Mouse (Mus musculus) kidney, adult 11 months (tissue): ENCODE results near the gene Leprot.

Source experiments
- DNase-seq: peaks from one replicate; pipeline ENCODE4 v3.0.0; 2022

Gene Leprot

DNA sequence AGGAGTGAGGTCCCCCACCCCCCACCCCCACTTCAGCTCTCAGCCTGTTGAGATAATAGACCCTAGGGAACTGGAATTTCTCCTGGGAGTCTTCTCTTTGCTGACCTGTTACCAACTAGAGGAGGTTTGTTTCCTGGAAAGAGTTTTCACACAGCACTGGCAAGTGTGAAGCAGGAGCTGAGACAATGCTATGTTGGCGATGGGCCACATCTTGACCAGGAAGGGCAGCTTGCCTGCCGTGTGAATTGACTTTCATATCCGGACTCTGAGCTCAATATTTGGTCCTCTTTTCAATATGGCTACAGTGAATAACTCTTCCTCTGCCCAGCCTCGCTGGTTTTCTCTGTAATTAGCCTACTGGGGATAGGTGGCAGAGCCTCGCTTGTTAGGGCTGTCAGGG, 21.6 kb downstream of the Leprot start:
- DNase-seq = no peak

DNA sequence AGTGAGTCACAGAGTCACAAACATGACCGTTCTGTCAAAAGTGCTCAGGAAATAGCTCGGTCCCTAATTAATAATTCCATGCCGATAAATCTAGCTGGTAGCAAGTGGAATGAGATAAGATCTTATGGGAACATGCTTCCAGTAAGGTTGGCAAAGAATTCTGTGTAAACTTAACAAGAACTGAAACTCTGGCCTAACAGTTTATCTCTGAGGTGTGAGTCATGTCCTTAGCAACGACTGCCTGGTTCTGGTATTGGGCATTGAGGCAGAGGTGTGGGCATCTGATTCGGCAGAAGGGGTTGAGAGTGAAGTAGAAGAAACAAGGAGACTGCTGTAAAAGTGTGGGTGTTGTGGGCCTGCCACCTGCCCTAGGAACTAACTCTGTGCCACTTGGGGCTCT, 22.3 kb downstream of the Leprot start:
- no peak for DNase-seq

DNA sequence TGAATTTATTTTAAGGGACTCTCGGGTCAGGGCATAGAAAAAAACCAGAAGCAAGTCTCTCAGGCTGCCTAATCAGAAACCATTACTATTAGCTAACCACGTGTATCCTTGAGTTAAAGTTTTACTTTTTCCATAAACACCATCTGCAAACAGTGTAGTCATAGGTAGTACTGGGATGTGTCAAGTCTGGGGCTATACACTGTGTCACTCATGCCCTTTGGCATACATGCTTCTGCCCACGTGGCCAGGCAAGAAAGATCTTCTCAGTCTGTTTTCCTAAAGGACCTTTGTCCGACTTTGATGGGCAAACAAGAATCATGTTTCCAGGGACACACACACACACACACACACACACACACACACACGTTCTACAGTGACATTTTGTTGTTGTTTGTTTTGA, 27.3 kb downstream of the Leprot start:
- no peak for DNase-seq

DNA sequence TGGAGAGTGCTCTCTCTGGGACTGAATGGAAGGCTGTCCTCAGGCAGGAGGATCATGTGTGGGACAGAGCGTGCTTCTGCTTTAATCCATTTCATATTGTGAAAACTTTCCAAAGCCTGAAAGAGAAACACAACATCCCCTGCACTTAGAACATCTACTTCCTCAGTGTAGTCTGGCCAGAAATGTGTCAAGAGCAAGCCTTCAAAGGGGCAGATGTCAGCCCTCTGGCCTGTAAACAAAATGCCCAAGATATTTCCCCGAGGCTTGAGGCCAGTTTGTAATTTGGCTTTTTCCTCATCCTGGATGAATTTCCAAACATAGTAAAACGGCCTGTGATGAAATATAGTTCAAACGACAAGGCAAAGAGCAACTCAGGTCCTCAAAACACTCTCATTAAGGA, 28.2 kb downstream of the Leprot start:
- DNase-seq = peak; percentile 72

DNA sequence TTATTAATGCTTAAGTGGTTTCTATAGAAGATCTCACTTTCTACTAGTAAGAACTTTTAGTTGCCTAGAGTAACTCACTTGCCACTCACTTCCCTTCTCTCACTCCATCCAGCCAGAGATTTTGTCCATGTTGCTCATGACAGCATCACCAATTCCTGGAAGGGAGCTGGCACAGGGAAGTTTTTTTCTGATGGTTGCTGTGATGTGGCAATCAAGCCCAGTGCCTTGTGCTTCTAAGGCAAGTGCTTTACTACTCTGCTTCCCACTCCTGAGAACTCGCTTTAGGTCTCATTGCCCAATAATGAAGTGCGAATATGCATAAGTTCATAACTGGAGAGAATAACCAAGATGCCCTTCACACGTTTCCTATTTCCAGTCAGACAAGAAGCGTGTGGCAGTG, 35.1 kb downstream of the Leprot start:
- DNase-seq = no peak

DNA sequence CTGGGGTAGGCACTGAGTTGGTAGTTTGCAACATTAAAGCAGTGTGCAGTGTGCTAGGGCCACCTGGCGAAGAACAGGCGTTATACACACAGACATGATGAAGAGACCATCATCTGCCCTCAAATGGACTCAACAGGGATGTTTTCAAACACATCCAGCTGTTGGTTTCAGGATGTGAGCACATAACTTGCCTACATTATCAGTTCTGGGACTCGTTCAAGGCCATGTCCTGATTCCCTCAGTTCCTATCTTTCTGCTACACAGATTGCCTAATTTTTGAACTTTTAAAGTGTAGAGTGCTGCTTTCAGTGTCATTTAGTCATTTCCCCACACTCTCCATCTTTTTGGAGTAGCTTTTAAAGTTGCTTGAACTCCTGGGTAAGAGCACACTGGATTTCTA, 35.6 kb downstream of the Leprot start:
- no peak for DNase-seq

DNA sequence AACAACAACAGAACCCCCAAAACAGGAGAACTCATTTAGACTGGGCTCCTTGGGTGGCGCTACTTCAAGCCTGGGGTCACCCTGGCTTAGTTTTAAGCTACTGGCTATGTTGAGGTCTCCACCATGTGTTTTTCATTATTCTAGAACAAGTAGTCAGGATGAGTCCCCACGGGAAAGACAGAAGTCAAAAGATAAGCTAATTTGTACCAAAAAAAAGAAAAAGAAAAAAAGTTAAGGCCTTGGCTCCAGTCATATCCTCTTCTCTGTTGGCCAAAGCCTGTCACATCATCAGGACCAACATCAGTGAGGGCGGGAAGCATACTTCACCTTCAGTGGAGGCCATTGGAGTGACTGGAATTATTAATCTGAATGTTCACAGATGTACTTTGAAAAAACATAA, 37.3 kb downstream of the Leprot start:
- DNase-seq = no peak

DNA sequence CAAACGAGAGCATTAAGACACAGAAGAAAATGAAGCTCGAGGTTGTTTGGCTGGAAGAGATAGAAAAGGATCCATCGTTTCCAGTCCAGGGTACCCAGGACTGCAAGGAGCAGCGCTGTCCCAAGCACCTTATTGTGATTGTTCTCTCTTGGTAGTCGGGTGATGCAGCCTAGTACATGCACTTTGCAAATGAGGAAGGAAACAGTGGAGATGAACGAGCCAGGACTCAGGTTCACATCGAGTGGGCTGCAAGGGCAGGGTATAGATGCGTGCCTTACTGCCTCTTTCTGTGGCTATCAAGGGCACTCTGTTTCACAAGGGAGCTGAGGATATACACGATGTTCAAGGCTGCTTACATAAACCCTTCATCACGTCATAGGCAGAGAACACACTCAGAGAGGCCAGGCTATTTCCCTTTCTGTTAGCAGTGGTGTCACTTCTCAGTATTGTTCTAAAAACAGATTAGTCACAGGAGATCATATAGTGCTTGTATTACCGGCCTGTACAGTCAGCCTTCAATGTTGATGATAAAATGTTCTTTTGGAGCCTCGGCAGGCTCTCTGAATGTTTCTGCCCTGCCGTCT, 38.8 kb downstream of the Leprot start:
- no peak for DNase-seq

DNA sequence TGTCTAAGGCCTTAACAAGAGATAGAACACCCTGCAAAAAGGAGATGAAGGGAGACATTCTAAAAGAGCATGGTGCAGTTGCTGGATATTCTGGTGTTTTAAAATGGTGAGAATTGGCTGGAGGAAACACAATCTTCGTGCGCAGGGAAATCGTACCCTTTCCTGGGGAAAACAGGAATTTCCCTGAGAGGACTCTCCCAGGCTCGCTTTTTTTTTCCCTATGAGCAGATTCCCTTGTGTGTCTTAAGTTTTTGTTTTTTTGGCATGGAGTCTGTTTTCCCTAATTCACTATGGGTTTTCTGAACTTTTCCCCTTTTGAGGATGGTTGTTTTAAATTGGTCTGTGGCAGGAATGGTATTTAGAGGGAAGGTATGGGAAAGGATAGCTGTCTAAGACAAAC, 41.7 kb downstream of the Leprot start:
- no peak for DNase-seq

DNA sequence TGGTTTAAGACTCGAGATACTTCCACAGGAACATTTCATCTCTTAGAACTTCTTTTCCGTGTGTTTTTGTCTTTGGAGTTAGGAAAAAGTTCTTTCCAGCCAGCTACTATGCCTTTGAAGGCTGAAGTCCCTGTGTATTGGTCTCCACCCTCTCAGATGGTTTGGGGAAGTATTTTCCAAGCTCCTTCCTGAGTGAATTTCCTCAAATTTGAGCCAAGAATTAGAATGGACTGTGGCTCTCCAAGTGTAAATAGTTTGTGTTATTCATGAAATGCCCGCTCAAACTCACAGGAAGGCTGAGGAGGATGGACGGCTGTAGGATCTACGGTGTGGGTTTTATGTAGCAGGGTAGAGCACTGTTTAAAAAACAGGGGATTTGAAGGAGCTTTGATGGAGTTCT, 42.1 kb downstream of the Leprot start:
- DNase-seq = no peak

DNA sequence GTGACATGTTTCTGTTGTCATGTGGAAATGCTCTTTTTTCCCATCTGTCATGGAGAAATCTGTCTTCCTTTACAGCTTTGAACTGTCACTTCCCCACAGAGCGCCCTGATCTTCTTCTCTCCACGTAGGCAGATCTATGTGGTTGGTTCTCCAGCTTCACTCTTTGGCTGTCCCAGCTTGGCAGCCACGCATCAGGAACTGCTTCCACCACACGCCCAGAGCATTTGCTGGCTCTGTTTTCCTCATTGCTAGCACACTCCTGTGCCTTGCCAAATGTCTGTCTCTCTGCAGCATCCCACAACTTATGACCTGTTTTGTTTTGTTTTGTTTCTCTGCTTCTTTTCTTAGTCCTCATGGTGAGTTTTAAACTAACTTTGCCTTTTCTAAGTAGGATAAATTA, 45.4 kb downstream of the Leprot start:
- no peak for DNase-seq

DNA sequence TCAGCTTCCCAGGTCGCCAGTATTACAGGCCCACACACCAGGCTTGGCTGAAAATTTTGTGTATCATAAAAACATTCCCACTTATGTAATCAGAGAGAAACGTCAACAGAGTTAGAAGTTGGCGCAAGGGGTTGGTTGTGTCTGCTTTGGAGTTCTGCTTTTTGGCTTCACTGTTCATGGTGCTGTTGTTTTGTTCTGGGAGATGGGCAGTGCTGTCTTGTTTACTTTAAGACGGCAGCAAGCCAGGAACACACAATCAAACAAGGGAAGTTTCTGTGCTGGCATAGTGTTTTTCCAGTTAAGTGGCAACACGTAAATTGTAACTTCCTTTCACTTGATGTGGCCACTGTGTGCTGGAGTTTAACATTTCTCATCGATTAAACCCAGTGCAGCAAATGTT, 47.0 kb downstream of the Leprot start:
- DNase-seq = no peak

DNA sequence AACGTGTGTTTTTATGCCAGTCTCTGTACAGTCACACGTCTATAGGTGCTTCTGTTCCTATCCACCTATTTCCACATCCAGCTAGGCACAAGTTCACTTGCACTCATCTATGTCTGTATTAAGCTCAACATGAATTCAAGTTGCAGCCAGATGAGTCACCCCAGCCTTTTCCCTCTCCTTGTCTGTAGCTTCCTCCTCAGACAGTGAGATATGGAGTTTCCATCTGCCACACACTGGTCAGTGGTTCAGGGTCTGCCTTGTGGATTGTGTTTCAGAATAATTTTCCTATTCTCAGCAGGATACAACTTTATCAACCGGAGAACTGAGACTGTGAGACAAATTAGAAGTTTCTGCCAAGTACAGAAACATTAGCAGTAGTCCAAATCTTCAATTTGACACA, 49.7 kb downstream of the Leprot start:
- DNase-seq = no peak

DNA sequence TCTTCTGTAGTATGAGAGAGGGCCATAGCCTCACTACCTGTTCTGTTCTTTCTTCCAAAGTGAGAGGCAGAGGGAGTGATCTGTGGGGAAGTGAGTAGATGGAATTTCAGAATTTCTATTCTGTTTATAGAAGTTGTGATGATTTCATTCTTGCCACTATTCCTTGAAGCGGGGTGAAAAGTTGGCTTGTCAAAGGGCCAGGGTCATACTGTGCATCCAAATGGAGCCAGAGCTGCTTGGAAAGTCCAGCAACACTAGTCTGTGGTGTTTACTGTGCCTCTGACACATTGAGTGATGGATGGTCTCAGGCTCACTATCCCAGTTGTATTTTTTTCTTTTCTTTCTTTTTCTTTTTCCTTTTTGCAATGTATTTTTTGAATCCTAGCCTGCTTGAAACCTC, 51.9 kb downstream of the Leprot start:
- no peak for DNase-seq

DNA sequence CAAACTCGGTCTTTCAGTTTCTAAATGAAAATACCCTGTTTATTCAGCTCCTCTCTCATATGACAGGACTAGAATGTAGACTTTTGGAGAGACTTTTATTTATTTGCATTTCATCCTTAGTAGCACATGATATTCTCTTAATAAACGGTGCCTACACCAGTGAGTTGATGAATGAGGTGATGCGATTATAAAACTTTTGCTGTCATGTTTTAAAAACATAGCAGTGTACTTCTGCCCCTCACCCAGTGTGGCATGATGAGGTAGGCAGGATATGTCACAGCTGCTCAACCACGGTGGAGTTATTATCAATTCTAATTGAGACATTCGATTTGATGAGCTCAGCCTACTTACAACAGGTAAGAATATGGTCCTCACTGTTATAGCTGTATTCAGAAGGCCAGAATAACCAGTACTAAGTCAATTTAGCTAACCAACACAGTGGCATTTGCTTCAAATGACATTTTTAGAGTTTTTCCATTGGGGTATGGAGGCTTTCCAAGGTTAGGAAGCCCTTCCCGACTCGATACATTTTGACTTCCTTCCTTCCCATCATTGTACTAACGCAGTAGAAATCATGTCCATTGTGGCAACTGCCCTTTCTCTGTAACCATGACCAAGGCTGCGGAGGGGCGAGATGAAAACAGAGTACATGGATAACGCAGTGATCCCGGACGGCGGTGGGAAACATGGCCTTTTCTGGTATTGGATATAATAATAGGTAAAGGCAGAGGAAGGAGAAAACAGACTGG, 53.5 kb downstream of the Leprot start:
- no peak for DNase-seq

DNA sequence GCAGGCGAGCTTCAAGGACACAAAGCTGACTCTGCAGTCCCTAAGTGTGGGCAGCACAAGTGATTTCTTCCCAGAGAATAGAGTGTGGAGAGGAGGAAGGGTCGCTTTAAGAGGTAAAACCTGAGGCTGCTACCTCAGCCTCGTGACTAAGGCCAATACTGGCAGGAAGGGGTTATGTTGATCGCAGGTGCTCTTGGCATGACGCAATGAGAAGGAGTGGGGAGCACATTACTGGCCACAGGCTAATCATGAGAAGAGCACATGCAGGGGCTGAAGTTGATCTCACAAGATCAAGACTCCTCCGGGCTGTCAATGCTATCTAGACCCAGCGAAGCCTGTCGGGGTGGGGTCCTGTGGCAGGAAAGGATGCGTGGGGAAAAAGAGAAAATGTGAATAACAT, 57.8 kb downstream of the Leprot start:
- DNase-seq = no peak

DNA sequence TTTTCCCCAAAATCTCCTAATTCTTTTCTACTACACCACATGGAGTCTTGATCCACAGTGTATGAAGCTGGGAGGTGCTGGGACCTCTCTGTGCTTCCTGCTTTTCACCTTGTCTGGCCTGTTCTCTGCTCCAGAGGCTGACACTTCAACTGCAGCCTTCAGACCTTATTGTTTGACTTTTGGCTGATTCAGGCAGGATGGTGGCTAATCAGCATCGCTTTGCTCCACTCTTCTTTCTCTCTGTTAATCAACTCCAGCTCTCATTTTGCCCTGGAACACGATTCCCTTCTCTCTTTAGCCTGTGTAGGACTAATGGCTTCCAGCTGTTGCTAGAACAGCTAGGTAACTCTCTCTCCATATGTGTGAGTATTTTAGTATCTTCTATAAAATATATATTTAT, 59.7 kb downstream of the Leprot start:
- no peak for DNase-seq

DNA sequence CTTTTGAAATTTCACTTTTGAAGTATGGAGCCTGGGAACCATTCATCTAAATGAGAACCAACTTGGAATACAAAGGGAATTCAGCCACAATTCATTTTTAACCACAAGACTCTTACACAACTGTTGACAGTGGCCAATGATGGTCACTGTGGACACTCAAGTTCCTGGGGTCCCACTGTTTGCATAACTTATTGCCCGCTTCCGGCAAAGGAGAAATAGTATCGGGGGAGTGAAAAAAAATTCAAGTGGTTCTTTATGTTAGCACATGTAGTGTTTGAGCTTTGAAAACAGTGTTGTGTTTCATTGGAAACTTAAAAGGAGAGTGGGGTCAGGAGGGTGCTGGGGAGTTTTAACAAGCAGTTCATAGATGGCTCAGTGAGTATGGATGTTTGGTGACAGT, 60.4 kb downstream of the Leprot start:
- DNase-seq = no peak
